Mouse (Mus musculus) inflammation-experienced regulatory T-cells, adult 6 months (primary cell): Measurements from ENCODE around the gene Pde6h. TPM values are rescaled to one million over a fixed set of nuclear protein-coding genes. Genes with fewer than 3 reads are reported as not detected.

Source experiments
- polyA plus RNA-seq, 3 experiments: library from polyadenylated mRNA; unstranded; fragments of 100-300 nt; shearing (Covaris generic); gene quantifications; one replicate each; pipeline ENCODE4 v1.2.1; 2017

Pde6h gene
- polyA plus RNA-seq, 3 experiments from 2014 or later: not detected

Other genes with a start within 250 kb of the Pde6h start
- not detected for gene Gucy2c, start 142.1 kb upstream of the Pde6h start, polyA plus RNA-seq
- gene Hist4h4, start 119.4 kb upstream of the Pde6h start, polyA plus RNA-seq: 1 to 10 TPM in 2 of 3 experiments, under 1 TPM in 1; 0.85 to 2.9 (median 2.8) TPM
- gene H2afj, start 115.6 kb upstream of the Pde6h start, polyA plus RNA-seq: 100 to 1,000 TPM; 112 to 120 (median 112) TPM
- 1 to 10 TPM in 1 of 3 experiments, under 1 TPM in 2; 0.44 to 2.3 (median 0.62) TPM for gene BC049715, start 96.2 kb upstream of the Pde6h start, polyA plus RNA-seq
- 10 to 100 TPM; 48.1 to 74.9 (median 72.6) TPM for gene Wbp11, start 95.6 kb upstream of the Pde6h start, polyA plus RNA-seq
- gene Smco3, start 88.4 kb upstream of the Pde6h start, polyA plus RNA-seq: under 1 TPM in 1 of 3 experiments, not detected in 2; 0.82 TPM
- 1 to 10 TPM in 2 of 3 experiments, not detected in 1; 1.5 to 2.3 TPM for gene Art4, start 66.1 kb upstream of the Pde6h start, polyA plus RNA-seq
- gene Mgp, start 48.0 kb upstream of the Pde6h start, polyA plus RNA-seq: not detected
- 1 to 10 TPM; 1.1 to 2.1 (median 1.1) TPM for gene Erp27, start 1.7 kb upstream of the Pde6h start, polyA plus RNA-seq
- gene Arhgdib, start 18.1 kb downstream of the Pde6h start, polyA plus RNA-seq: 1,000 to 10,000 TPM; 2,255 to 2,929 (median 2,357) TPM
- gene Rerg, start 246.7 kb downstream of the Pde6h start, polyA plus RNA-seq: not detected